Mouse (Mus musculus) frontal cortex, postnatal 10 days (tissue): ENCODE results near the gene Krt24.

Source experiments
- DNase-seq, 2 experiments: peaks; one replicate each; pipeline ENCODE4 v3.0.0; 2022; ENCODE audit warnings: low spot score in 2 of 2, mixed read lengths in 1 of 2

Krt24 gene

DNA sequence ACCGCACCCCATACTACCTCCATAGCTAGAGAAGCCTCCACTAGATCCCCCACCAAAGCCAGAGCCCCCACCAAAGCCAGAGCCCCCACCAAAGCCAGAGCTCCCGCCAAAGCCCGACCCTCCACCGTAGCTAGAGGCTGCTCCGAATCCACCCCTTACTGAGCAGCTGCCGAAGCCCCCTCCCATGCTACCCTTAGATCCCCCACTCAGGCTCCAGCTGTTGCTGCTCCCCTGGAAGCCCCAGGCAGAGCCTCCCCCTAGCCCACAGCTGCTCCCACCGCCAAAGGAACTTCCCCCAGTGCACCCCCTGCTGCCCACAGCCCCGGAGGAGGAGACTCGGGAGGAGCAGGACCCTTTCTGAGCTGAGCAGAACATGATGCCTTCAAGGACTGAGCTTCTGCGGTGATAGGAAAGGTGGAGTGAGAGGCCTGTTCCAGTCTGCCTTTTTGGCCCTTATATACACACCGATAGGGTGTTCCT, at the start of gene Krt24:
TSS of gene Krt24 (minus strand) at position 430 of the 480 bp plus-strand sequence.
- no peak for DNase-seq

DNA sequence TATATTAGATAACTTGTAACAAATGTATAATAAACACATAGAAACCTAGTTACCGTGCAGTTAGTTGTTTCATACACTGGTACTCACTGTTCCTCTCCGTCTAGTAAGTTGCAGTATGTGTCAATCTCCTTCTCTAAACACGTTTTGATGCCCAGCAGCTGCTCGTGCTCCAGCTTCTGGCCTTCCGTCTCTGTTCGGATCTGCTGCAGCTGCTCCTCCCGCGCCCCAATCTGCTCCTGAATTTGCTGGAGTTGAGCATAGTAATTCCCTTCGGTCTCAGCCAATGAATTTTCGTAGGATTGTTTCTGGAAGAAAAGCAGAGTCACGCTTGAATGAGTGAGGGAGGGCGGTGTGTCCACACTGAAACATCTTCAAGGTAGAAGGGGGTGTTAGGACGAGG, 48.4 kb upstream of the Krt24 start:
- DNase-seq, result peak; percentile 24 to 33

DNA sequence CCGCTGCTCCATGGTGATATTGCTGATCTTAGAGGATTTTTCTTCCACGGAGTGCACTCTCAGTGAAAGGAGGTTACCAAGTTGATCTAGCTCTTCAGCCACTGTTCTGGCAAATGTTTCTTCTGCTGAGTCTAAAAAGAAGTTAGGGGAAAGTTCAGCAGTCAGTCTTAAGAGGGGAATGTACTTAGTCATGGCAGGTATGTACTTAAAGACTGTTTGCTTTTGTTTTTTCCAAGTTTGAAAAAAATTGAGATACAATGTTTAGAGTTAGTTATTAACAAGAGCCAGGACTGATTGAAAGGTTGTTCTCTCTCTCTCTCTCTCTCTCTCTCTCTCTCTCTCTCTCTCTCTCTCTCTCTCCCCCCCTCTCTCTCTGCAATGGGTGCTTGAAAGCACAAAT, 44.6 kb upstream of the Krt24 start:
- DNase-seq, result no peak

DNA sequence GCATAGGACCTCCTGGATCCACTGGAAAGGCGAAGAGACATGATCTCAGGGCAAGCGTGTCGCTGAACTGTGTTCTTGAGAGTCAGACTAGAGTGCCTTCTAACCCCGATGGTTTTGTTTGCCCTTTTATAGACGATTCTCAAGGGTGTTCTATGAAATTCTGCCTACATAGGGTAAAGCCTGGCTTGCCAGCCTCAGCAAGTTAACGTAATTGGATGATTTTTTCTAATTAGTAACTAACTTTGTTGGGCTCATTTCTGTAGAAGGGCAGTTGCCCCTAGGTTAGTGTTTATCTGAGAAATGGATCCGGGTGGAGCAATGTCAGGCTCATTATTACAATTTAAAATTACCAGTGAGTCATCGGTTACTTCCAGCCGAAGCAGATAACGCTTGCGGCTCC, 37.8 kb upstream of the Krt24 start, which contains the start of gene Krt25:
TSS of gene Krt25 (minus strand) at position 101 of the 400 bp plus-strand sequence.
- DNase-seq, result no peak

DNA sequence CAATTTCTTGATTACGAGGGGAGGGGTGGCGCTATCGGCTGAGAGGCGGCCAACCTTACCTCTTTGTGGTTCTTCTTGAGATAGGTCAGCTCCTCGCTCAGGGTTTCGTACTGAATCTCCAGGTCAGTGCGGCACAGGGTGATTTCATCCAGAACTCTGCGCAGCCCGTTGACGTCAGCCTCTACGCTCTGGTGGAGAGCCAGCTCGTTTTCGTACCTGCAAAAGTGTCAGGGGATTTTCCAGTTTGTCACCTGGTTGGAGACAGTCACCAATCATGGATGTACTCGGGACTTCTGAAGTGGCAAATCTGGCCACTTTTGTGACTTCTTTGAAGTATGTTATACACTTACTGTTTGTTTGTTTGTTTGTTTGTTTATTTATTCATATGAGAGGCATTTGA, 36.0 kb upstream of the Krt24 start:
- no peak for DNase-seq

DNA sequence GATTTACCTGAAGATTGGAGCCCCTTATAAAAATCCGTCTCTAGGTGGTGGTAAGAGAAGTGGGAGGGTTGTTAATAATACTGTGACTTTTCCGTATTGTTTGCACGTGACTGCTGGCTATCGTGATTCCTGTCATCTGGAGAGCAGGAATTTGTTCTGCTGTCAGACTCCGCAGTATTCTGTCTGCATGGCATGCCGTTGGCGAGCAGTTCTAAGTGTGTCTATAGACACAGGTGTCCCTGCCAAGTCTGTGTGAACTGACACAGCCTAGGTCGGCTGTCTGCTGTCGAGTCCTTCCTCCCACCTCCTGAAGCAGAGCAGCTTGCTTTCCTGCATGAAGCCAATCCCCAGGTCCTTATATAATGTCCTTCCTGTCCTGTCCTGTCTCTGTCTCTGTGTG, 34.1 kb upstream of the Krt24 start:
- no peak for DNase-seq

DNA sequence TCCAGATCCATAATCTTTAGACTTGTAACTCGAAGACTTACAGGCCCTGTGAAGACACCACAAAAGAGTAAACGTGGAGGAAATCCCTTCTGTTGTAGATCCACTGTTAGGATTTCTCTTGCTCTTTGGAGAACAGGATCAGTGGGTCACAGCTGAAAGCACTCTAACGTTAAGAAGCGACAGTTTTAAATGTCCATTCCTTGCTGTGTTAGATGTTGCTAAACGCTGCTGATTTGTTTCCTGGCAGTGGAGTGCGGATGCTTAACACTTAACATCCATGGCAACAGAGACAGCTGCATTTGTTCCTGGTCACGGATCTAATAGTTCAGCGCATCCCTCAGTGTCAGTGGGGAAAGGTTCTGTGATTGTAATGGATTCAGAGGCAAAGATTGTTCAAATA, 31.5 kb upstream of the Krt24 start:
- DNase-seq, result no peak

DNA sequence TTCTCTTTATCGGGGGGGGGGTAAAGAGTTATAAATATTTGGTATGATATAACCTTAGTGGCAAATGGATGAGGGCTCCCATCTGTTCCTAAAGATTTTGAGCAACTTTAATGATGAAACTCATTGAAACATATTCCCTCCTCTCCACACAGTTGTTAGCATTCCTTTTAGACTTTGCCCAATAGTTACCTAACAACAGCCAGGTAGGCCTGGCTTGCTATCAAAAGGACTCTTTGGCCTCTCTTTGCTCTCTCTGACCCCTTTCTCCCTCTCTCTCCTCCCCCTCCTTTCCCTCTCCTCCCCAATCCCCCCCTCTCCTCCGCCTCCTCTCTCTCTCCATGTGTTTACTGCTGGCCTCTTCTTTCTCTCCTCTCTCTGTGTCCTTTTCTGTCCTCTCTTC, 29.5 kb upstream of the Krt24 start:
- DNase-seq, result no peak

DNA sequence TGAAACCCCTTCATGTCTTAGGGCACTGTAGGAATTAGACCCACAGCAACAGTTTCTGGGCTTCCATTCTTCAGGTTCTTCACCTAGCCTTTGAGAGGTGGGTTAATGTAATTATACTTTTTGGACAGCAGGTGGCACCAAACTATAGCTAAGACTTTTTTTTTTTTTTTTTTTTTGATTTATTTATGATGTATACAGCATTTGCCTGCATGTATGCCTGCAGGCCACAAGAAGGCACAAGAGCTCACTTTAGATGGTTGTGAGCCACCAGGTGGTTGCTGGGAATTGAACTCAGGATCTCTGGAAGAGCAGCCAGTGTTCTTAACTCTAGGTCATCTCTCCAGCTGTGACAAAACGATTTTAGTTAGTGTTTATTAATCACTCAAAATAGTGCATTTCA, 25.8 kb upstream of the Krt24 start:
- no peak for DNase-seq

DNA sequence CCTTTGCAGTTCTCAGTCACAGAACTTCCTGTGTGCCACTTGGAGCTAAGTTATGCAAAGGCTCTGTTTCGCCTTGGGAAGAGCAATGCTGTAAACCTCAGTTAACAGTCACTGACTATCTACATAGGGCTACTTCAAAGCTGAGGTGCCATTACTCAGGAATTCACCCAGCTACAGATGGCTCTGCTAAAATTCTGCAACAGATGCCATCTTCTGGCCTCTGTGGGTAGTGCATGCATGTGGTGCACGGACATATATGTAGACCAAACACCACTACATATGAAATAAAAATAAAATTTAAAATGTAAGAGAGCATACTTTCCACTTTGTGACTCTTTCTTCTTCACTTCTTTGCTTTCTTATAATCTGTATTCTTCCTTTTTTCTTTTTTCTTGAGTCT, 22.5 kb upstream of the Krt24 start:
- DNase-seq, result peak in 1 of 2 experiments; percentile 49

DNA sequence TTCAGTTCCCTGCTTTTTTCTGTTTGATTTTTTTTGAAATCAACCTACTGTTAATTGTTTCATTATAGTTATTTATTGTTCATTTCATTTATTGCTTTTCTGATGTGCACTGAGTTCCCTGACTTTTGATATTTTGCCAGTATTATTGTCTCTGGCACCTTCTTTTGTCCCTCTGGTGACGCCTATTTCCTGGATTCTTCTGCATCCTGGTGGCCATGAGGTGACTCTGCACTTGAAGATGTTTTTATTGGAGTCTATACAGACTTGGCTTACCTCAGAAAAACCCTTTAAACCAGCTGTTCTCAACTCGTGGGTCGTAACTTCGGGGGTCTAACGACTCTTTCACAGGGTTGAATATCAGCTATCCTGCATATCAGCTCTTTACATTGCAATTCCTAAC, 10.0 kb upstream of the Krt24 start:
- no peak for DNase-seq

DNA sequence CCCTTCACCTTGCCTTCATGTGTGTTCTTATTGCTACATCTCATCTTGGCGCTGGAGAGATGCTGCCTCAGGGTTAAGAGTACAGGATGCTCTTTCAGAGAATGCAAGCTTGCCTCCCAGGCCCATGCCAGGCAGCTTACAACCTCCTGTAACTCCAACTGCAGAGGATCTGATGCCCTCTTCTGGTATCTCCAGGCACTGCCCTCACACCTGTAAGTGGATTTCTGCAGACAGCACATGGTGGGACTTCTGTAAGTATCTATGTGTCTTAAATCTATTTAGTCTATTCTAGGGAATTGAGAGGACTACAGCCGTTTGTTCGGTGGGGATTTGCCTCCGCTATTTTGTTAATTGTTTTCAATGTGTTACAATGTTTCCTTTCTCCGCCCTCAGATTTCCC, 7.8 kb upstream of the Krt24 start:
- DNase-seq, result peak; percentile 15 to 23

DNA sequence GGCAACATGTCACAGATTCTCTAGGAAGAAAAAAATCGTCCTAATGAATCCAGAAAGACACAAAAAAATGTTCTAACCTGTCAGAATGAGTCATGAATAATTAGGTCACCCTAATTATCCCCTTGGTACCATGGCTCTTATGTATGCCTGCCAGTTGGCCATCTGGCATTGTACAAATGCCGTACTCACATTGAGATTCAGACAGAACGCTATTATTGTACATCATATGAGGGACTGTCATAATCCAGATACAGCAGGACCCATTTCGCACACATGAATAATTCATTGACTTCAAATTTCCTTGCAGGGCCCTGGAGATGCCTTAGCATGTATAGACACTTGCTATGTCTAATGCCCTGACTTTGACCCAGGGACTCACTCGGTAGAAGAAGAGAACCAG, 1.1 kb downstream of the Krt24 start:
- no peak for DNase-seq

DNA sequence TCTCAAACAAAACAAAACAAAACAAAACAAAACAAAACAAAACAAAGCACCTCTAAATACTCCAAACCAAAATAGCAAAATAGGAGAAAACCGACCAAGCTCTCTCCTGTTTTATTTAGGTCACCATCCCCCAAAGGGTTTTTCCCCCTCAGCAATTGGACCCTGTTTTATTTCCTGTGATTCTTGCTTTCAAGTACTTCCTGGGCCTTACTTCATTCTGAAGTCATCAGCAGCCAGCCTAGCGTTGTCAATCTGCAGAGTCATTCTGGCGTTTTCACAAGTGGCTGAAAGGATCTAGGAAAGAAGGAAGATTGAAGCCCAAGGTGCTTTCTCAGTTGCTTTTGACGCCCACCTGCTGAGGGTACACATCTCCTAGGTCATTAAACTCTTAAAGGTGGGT, 1.7 kb downstream of the Krt24 start:
- DNase-seq, result no peak

DNA sequence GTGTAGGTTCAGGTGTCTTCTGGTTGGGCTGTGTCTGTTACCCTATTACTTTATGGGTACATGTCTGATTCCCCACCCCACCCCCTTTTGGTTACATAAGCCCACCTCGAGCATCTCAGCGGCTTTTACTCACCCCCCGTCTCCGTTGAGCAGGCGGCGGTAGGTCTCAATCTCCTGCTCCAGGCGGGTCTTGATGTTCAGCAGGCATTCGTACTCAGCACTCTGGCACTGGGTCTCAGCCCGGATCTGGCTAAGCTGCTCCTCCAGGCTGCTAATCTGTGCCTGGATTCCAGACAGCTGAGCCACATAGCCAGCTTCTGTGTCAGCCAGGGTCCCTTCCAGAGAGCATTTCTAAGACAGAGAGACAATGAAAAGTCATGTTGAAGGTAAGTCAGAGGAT, 3.9 kb downstream of the Krt24 start:
- no peak for DNase-seq

DNA sequence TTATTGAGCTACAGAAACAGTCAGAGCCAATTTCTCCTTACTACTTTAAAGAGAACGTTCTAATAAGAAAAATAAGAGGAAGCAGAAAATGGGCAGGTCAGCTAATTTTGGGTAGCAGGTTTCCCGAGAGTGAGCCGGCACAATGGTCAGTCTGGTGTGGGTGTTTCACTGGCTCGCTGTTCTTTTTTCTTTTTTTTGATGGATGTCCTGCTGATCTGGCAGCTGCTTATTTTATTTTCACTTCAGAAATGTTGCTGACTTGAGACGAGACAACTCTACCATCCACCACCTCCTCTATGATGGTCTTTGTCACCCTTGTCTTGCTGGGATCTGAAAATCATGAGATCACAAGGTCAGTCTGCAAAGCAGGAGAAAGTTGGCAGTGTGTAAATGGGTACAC, 5.1 kb downstream of the Krt24 start:
- DNase-seq, result no peak

DNA sequence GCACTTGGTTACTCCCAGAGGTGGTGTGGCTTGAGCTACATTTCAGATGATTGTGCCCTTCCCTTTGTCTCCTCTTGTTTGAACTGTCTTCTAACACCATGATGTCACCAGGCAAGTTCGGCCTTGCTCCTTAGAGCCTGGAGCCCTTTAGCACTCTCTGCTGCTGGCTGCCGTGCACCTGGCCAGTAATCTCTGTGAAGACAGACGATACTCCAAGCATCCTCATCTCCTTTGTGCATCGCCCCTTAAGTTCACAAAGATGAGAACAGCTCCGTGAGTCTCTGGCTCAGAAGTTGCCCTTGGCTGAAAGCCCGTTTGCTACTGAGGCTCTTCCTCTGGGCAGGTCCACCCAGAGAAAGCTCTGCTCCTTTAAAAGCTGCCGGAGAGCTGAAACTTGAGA, 8.3 kb downstream of the Krt24 start:
- no peak for DNase-seq

DNA sequence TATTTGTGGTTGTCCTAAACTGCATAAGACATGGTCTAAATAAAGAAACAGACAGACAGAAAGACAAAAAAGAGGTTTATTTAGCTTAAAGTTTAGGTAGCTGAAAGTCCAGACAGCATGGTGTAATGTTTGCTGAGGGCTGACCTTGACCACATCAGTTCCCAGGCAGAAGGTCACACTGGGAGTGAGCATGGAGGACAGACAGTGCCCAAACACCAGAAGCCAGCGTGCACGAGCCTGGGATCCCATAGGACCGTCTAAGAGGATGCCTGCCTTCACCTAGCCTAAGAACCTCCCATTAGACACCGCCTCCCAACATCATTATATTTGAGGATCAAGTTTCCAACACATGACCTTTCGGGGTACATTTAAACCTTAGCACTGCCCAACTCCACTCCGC, 9.4 kb downstream of the Krt24 start:
- no peak for DNase-seq

DNA sequence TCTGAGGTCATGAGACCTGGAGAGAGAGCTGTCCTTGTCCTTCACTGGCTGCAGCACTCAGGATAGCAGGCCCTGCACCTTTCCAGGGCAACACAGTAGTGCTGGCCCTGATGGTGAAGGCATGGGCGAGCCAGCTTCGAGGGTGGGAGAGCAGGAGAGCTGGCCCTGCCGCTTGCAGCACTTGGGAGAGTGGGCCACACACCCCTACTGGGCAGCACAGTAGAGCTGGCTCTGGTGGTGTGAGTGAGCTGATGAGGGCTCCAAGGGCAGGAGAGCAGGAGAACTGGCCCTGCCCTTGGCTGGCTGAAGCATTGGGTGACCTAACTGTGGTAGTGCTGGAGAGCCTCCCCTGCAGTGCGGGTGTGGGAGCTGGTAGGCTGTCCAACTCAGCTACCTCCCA, 12.3 kb downstream of the Krt24 start:
- DNase-seq, result no peak

DNA sequence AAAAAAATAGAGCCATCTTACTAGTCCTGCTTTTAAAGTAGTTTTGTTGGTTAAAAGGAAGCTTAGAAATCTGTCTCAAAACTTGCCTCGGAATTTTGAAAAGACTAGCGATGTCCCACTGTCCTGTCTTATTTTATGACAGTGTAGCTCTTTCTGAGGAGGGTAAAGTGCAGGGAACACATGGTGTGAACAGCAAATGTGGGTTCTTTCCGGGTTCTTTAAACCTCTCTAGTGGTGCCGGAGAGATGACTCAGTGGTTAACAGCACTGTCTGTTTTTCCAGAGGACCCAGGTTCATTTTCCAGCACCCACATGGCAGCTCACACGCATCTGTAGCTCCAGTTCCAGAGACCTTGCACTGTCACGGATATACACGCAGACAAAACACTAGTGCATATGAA, 15.9 kb downstream of the Krt24 start:
- DNase-seq, result no peak

DNA sequence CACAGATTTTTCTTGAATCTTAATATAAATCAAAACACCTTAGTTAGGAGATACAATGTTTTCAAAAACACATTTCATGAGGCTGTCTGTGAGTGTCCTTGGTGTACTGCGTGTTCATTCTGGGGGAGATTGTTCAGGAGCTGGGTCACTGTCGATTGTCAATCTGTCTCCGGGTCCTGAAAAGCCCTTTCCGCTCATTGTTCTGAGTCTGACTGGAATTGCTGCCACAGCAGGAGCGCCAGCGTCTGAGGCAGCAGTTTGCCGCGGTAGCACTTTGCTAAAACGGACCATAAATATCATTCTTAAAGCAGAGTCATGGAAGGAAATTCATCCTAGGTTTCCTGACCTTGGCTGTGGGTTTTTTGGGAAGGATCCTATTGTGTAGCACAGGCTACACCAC, 19.3 kb downstream of the Krt24 start:
- DNase-seq, result no peak

DNA sequence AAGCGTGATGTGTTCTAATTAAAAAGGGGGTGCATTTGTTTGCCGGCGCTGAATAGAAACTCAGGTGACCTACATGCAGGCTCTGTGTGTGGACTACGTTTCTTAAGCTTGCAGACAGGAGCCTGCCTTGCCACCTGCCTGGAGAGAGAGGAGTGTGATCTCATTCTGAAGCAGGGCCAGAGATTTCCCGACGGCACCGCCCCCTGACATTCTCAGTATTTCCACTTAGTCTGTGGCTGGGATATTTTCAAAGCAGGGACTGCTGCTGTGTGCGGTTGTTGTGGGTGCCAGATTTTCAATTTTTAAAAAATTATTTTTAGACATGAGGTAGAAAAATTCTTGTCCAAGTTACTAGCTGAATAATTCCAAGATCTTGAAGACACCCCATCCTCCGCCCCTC, 19.8 kb downstream of the Krt24 start:
- DNase-seq, result peak; percentile 40 to 59

DNA sequence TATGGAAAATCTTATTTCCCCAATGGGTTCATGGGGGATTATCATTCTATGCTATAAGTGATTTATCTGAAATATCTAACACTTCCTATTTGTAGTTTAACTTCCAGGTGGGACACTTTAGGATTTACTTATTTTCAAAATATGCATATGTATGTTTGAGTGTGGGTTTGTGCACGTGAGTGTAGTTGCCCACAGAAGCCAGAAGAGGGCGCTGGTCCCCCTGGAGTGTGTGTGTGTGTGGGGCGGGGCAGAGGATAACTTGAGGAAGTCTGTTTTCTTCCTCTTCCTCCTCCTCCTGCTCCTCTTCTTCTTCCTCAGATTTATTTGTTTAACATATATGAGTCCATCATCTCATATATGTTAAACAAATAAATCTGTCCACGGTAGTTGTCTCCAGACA, 28.8 kb downstream of the Krt24 start:
- DNase-seq, result no peak

DNA sequence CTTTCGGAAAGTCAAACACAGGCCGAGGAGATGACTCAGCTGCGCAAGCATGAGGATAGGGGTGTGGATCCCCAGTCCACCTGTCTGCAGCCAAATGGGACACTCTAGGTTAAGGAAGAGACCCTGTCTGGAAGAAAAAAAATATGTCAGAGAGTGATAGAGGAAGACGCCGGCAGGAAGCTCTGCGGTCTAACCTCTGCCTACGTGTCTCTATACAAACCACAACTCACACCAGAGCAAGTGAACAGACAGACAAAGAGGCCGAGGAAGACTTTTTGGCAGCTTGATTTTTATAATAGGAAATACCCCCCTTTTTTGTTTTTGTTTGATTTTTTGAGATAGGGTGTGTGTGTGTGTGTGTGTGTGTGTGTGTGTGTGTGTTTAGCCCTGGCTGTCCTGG, 29.7 kb downstream of the Krt24 start:
- no peak for DNase-seq

DNA sequence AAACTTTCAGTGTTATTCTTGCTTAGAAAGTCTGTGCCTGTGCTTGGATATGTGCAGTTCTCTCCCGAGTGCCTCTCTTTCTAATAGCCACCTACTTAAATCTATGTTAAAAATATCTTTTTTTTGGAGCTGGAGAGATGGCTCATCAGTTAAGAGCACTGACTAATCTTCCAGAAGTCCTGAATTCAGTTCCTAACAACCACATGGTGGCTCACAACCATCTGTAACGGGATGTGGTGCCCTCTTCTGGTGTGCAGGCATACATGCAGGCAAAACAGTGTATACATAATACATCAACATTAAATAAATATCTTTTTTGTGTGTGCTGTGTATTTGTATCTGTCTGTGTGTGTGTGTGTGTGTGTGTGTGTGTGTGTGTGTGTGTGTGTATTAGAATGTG, 31.2 kb downstream of the Krt24 start:
- DNase-seq, result no peak
